ENCODE assay signal across 17 mouse cellular contexts in the genomic region with DNA sequence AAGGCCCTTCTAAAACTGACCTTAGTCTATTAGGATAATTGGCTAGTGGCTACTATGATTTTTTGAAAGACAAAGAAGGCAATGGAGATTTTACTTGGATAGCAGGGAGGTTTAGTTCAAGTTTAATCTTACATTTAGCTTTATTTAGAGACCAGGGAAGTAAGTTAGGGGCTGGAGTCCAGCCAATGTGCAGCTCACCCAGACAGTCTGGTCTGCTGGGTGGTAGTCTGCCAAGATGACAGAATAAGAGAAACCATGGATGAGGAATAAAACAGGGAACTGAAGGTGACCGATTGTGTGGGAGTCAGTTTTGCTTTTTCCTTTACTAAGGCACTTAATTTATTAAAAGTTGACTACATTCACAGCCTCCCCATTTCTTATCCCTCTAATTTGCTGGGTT. TPM values are rescaled to one million over a fixed set of nuclear protein-coding genes. Genes with fewer than 3 reads are reported as not detected.
DNase-seq lines count a peak whose midpoint lies in the region; ATAC-seq lines count a peak whose summit lies in the region.
"Had no signal": no experiment of that assay in that cellular context is flagged by ENCODE, and none has a peak within 500 bp of the region (broad histone marks: within the 10 kb centered on the region; RNA-seq: fewer than 3 reads in every experiment).

No protein-coding gene starts in this region.

- H3K36me3 ChIP-seq in heart, embryonic 16.5 days (ENCODE audit: control insufficient read depth, insufficient read depth), result no peaks in the 10 kb centered on the region
- no peaks in the 10 kb centered on the region for H3K36me3 ChIP-seq in lung, embryonic 16.5 days (ENCODE audit: control insufficient read depth, insufficient read depth, low read length)
- H3K36me3 ChIP-seq: embryonic facial prominence, embryonic 10.5 days; hindbrain, embryonic 10.5 days; limb, embryonic 10.5 days had no signal

- H3K4me2 ChIP-seq in heart, embryonic 16.5 days (ENCODE audit: low read depth, low read length), result no peak overlapping the region
- H3K4me2 ChIP-seq in lung, embryonic 16.5 days (ENCODE audit: low read depth, low read length), result no peak overlapping the region
- H3K4me2 ChIP-seq: midbrain, embryonic 11.5 days had no signal

- no peak for DNase-seq in heart, postnatal 14 days
- DNase-seq in lung, adult 18-20 months, result no peak
- peak; percentile 83 for DNase-seq in brain, adult 2 months (ENCODE audit: low read depth, low spot score)
- DNase-seq in cerebellum, postnatal 25 days, result peak; percentile 41 to 68
- DNase-seq in frontal cortex, postnatal 36 days (ENCODE audit: low spot score in 2 of 2), result no peak
- DNase-seq: adrenal gland, adult 8-10 months; kidney, postnatal 36 days; thymus, adult 18-20 months had no signal

- intact Hi-C loops in heart, postnatal 14 days (cut with DNase I), result no loop called here

- 59% methylated on average over 1 of the region's 1 CpGs for WGBS in heart, embryonic 16.5 days
- WGBS in lung, embryonic 16.5 days, result 59% methylated on average over 1 of the region's 1 CpGs

- peak overlapping the region; percentile 67 for H3K27ac ChIP-seq in heart, embryonic 16.5 days (ENCODE audit: low read length)
- H3K27ac ChIP-seq in lung, embryonic 16.5 days (ENCODE audit: low read length), result peak overlapping the region; percentile 10; the same call in 1 of the 2 replicates
- H3K27ac ChIP-seq: embryonic facial prominence, embryonic 10.5 days; hindbrain, embryonic 10.5 days; limb, embryonic 10.5 days had no signal

- ATAC-seq in heart, embryonic 16.5 days (replicated peaks; ENCODE audit: extremely low read depth, insufficient read depth, low FRiP score), result no peak
- ATAC-seq in lung, embryonic 16.5 days (ENCODE audit: low read depth), result no peak
- ATAC-seq in granulocyte monocyte progenitor cell, adult 5-6 weeks (replicated peaks; ENCODE audit: poor library complexity, severe bottlenecking), result no peak
- ATAC-seq: intestine, postnatal 0 days had no signal

- no peaks in the 10 kb centered on the region for H3K27me3 ChIP-seq in heart, embryonic 16.5 days (ENCODE audit: control insufficient read depth, insufficient read depth, low read length)
- H3K27me3 ChIP-seq in lung, embryonic 16.5 days (ENCODE audit: control insufficient read depth, insufficient read depth, low read depth, low read length), result no peaks in the 10 kb centered on the region
- H3K27me3 ChIP-seq: CH12.LX had no signal

- no peak overlapping the region for H3K9ac ChIP-seq in heart, embryonic 16.5 days (ENCODE audit: low read length)
- H3K9ac ChIP-seq in lung, embryonic 16.5 days (ENCODE audit: low read length), result no peak overlapping the region

- H3K4me3 ChIP-seq in heart, embryonic 16.5 days (ENCODE audit: low read length), result no peak overlapping the region
- H3K4me3 ChIP-seq in lung, embryonic 16.5 days (ENCODE audit: low read length), result no peak overlapping the region
- H3K4me3 ChIP-seq: embryonic facial prominence, embryonic 10.5 days; hindbrain, embryonic 10.5 days; limb, embryonic 10.5 days had no signal

- H3K9me3 ChIP-seq in heart, embryonic 16.5 days (replicated peaks; ENCODE audit: control insufficient read depth, low read length), result no peaks in the 10 kb centered on the region
- no peaks in the 10 kb centered on the region for H3K9me3 ChIP-seq in lung, embryonic 16.5 days (ENCODE audit: control insufficient read depth, low read length)
- H3K9me3 ChIP-seq: embryonic facial prominence, embryonic 10.5 days; hindbrain, embryonic 10.5 days; limb, embryonic 10.5 days had no signal

- peaks cover 22% of the 10 kb centered on the region for H3K4me1 ChIP-seq in heart, embryonic 16.5 days (ENCODE audit: control insufficient read depth, insufficient read depth, low read length)
- H3K4me1 ChIP-seq in lung, embryonic 16.5 days (replicated peaks; ENCODE audit: control insufficient read depth, insufficient read depth, low read length), result peaks cover 12% of the 10 kb centered on the region

RNA-seq across cellular contexts. Expression of gene Tspan3, which starts 52.1 kb away (rescaled TPM):
- 457 and 460 TPM in 2 replicates for polyA plus RNA-seq in heart, embryonic 16.5 days (2015; fragmentation: Nextera tagmentation; extraction: Ambion mirVana)
- 100 to 1,000 TPM; 194 to 199 TPM for total RNA-seq in heart, postnatal 14 days (2021)
- polyA plus RNA-seq in lung, embryonic 16.5 days (2015; fragmentation: Nextera tagmentation; extraction: Ambion mirVana), result 406 and 422 TPM in 2 replicates
- total RNA-seq in granulocyte monocyte progenitor cell, adult 5-6 weeks (2014; fragmentation: Nextera tagmentation), result 58.3 and 66.0 TPM in 2 replicates
- total RNA-seq in granulocyte monocyte progenitor cell, adult 5-6 weeks (2017), result 28.0 and 50.9 TPM in 2 replicates

Comparison
In these comparisons a context has a peak if more than half of its experiments do, and no peak if none do; other contexts are left out.
1. DNase-seq: peak in brain, adult 2 months (single experiment) and cerebellum, postnatal 25 days (2 of 2); none in heart, postnatal 14 days (0 of 2), lung, adult 18-20 months (0 of 2) and frontal cortex, postnatal 36 days (0 of 2).